Mouse (Mus musculus) subcutaneous adipose tissue, adult 2 months (tissue): ENCODE data around the gene Ankfn1. TPM values are rescaled to one million over a fixed set of nuclear protein-coding genes. Genes with fewer than 3 reads are reported as not detected.

ENCODE experiments used
- polyA plus RNA-seq: library from polyadenylated mRNA; depleted of rRNA; stranded (reverse); fragments of >200 nt; gene quantifications from 2 replicates; pipeline ENCODE4 v1.2.3, GENCODE M21; 2012; ENCODE audit warnings: low replicate concordance; rRNA removed

Ankfn1 gene
- 0.06 and 1.9 TPM in 2 replicates for polyA plus RNA-seq

DNA sequence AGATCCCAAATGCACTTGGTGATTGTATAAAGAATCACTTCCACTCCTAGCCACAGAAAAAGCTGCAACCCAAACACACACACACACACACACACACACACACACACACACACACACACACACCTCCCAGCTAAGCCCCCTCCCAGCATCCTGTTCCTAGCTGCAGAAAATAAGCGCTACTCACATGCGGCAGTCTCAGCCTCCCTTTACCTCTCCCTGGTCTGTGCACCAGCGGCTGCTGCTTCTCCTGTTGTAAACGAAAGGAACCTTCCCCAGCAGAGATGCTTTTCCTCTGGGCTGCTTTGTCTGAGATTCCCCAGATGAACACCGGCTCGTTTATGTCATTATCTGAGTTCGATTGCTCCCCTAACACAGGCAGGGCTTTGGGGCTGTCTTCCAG is at the start of gene Ankfn1:
Gene Ankfn1 (minus strand): TSS at position 223 of the 400 bp plus-strand sequence.

Other genes starting within 250 kb of the Ankfn1 start
- 2.3 and 5.1 TPM in 2 replicates for gene Pctp, start 225.2 kb upstream of the Ankfn1 start, polyA plus RNA-seq